Mouse (Mus musculus) CD8-positive naive resting alpha-beta T cell, adult 57 days (primary cell): ENCODE data around the gene Pcsk4. TPM values are rescaled to one million over a fixed set of nuclear protein-coding genes. Genes with fewer than 3 reads are reported as not detected.

ENCODE experiments used
- total RNA-seq: library from RNA; stranded (reverse); gene quantifications from one replicate; pipeline ENCODE4 v1.2.4, GENCODE M21; 2023

Pcsk4 gene
- total RNA-seq, result 3.0 TPM

GRCm38 (mm10) chr10:80329273-80330081 lies at the start of gene Pcsk4, which contains the start of gene Reep6:
Pcsk4 (minus strand) TSS chr10:80329498.
Reep6 (plus strand) TSS chr10:80329953.

GRCm38 (mm10) chr10:80356001-80356682 lies 26.8 kb upstream of the Pcsk4 start, which contains the start of gene Plk5:
Plk5 (plus strand) TSS chr10:80356459.

GRCm38 (mm10) chr10:80348244-80348781 lies 19.0 kb upstream of the Pcsk4 start, which contains the start of gene Adamtsl5:
Adamtsl5 (minus strand) TSS chr10:80348412.

GRCm38 (mm10) chr10:80320340-80320760 lies 8.9 kb downstream of the Pcsk4 start, which contains the start of gene 2310011J03Rik:
2310011J03Rik (minus strand) TSS chr10:80320537.

GRCm38 (mm10) chr10:80295618-80296425 lies 33.5 kb downstream of the Pcsk4 start, which contains the start of gene Apc2:
Apc2 (plus strand) TSS chr10:80295977.

GRCm38 (mm10) chr10:80292251-80293146 lies 36.8 kb downstream of the Pcsk4 start, which contains the start of gene Rps15:
Rps15 (plus strand) TSS chr10:80292453.

Other genes starting within 250 kb of the Pcsk4 start
- gene Sbno2, start 223.9 kb downstream of the Pcsk4 start, total RNA-seq, result 99.0 TPM
- 128 TPM for gene Stk11, start 213.7 kb downstream of the Pcsk4 start, total RNA-seq
- gene Atp5d, start 190.9 kb downstream of the Pcsk4 start, total RNA-seq, result 159 TPM
- 24.5 TPM for gene Cbarp, start 188.7 kb downstream of the Pcsk4 start, total RNA-seq
- 121 TPM for gene Midn, start 181.2 kb downstream of the Pcsk4 start, total RNA-seq
- 211 TPM for gene Cirbp, start 163.5 kb downstream of the Pcsk4 start, total RNA-seq
- gene 1600002K03Rik, start 156.6 kb downstream of the Pcsk4 start, total RNA-seq, result 18.5 TPM
- gene Efna2, start 150.0 kb downstream of the Pcsk4 start, total RNA-seq, result not detected
- 59.2 TPM for gene Mum1, start 103.1 kb downstream of the Pcsk4 start, total RNA-seq
- gene Ndufs7, start 80.4 kb downstream of the Pcsk4 start, total RNA-seq, result 94.3 TPM
- not detected for gene Gamt, start 68.5 kb downstream of the Pcsk4 start, total RNA-seq
- gene Dazap1, start 68.0 kb downstream of the Pcsk4 start, total RNA-seq, result 161 TPM
- 3,989 TPM for gene Rps15, start 37.0 kb downstream of the Pcsk4 start, total RNA-seq
- gene Apc2, start 33.5 kb downstream of the Pcsk4 start, total RNA-seq, result not detected
- gene 2310011J03Rik, start 9.0 kb downstream of the Pcsk4 start, total RNA-seq, result 23.6 TPM
- 0.24 TPM for gene Reep6, start 455 bp upstream of the Pcsk4 start, total RNA-seq
- not detected for gene Adamtsl5, start 18.9 kb upstream of the Pcsk4 start, total RNA-seq
- not detected for gene Plk5, start 27.0 kb upstream of the Pcsk4 start, total RNA-seq
- gene Mex3d, start 58.2 kb upstream of the Pcsk4 start, total RNA-seq, result 6.2 TPM
- 122 TPM for gene Mbd3, start 70.1 kb upstream of the Pcsk4 start, total RNA-seq
- gene Uqcr11, start 77.3 kb upstream of the Pcsk4 start, total RNA-seq, result 59.9 TPM
- gene Tcf3, start 104.1 kb upstream of the Pcsk4 start, total RNA-seq, result 102 TPM
- not detected for gene Onecut3, start 165.3 kb upstream of the Pcsk4 start, total RNA-seq
- gene Atp8b3, start 209.6 kb upstream of the Pcsk4 start, total RNA-seq, result not detected
- 128 TPM for gene Rexo1, start 232.1 kb upstream of the Pcsk4 start, total RNA-seq
- 27.5 TPM for gene Klf16, start 247.8 kb upstream of the Pcsk4 start, total RNA-seq